Mouse (Mus musculus): ENCODE results near the gene Ppp4r3a. TPM values are rescaled to one million over a fixed set of nuclear protein-coding genes. Genes with fewer than 3 reads are reported as not detected.

The Ppp4r3a gene
- total RNA-seq, 2 experiments from 2014 or later: 53.2 to 59.0 TPM

GRCm38 (mm10) chr12:101013078-101013665 is 70.3 kb downstream of the Ppp4r3a start:
- DNase-seq: no peak

DNA sequence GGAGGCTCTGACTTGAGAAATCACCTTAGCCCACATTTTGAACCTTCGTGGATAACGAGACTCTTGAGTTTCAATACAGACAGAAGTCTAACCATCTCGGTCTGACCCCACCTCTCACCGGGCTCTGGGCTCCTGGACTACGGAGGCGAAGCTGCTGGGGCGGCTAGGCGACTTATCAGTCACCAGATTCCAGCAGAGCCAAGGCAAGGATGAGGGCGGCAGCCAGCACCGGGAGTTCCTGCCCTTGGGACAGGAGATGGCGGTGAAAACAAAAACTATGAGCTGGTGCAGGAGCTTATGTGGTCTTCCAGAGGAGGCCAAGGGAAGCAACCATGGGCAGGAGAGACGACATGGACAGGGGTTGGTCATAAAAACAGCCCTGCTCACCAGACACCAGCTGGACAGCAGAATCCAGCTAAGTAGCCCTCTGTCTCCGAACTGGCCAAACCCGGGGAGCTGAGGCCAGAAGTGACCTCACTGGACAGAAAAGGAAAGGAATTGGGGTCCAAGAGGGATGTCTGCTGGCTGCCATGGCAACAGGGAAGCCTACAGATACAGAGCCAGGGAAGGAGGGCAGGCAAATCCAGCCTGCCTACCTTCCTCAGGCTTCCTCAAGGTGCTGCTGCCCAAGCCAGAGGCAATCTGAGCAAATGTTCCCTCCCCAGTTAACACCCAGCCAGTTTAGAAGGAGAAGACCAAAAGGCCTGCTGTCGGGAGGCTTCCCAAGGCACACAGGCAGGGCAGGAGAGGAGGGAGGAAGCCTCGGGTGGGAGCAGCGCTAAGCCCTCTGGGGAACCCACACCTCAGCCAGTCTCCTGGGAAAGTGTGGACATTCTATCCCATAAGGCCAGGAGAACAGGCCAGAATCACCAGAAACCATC is 71.1 kb downstream of the Ppp4r3a start:
- peak; percentile 24 for DNase-seq

DNA sequence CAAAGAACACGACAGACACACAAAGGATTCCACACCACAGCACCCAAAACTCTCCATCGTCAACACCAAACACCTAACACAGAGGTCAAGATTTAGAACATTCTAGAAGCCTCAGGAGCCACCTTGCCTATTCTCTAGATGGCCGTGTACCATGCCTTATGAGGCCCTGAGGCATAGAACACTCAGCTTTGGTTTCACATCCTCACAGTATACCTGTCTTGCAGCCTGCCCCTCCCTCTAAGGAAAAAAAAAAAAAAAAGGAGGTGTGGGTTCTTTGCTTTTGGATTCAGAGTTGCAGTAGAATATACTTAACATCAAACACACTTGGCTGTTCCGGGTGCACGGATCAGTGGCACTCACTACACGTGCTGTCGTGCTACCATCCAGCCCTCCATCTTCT is 72.5 kb downstream of the Ppp4r3a start:
- no peak for DNase-seq

DNA sequence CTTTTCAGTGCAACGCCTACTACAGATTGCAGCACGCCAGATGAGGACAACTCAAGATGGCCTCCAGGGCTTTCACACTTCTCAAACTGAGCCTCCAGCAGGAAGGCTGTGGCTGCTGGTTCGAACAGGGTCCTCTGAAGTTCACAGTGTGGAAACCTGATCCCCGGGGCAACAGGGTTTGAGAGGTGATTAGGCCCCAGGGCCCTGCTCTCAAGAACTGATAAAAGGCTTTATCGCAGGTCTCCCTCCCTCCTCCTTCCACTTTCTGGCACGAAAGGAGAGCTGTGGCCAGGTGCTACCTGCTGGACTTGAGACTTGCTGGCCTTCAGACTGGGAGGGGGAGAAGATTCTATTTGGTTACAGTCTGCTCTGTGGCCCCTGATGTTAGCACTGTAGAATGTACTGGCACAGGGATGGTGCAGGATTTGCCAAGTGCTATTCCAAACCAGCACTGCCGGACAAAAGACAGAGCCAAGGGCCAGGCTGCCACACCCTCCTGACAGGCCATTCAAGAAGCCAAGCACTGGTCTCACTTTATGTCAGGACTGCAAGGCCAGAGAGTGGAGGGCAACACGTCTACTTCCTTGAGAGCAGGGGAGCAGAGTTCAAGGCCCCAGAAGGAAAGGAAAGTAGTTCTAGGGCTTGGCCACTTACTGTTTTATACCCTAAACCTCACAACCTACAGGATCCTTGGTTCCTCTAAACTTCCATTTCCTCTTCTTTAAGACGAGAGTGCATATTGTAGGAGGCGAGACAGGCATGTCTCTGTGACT is 73.2 kb downstream of the Ppp4r3a start:
- DNase-seq: no peak

GRCm38 (mm10) chr12:101009225-101009624 is 74.3 kb downstream of the Ppp4r3a start:
- no peak for DNase-seq

DNA sequence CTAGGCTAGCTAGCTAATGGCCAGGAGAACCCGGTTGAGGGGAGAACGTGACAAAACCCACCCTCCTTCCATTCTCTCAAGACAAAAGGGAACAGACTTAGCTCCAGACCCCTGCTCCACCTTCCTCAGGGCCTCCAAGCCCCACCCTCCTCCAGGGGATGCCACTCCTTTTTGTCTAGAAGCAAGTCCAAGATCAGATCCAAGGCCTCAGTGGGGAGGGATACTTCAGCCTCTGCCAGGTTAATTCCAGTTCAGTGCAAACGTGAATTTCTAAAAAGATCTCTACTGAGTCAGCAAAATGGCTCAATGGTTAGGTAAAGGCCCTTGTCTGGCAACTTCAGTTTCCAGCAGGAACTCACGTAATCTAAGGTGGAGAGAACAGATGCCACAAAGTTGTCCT is 74.9 kb downstream of the Ppp4r3a start:
- no peak for DNase-seq

DNA sequence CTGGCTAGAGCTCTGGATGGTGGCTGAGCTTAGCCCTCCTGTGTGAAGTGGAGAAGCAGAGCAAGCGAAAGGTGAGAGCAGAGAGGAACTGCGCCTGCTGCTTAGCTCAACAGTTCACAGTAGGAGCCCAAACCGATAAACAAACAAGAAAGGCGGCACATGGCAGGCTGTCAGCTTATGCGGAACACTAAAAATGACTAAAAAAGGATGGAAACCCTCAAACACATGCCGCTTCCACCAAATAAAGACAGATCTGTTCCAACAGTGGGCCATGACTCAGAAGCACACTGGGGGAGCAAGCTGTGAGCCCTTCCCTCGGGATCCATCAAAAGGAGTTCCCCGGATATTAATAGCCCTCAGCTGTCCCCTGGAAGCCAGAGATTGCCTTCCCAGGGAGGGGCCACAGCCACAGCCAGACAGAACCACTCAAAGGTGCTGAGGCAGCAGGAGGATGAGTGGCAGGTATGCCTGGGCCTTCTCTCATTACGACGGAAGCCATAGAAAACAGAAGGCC is 75.5 kb downstream of the Ppp4r3a start:
- DNase-seq: no peak

- DNase-seq: no peak
Observed at GRCm38 (mm10) chr12:101007427-101007826, 76.1 kb downstream of the Ppp4r3a start.

DNA sequence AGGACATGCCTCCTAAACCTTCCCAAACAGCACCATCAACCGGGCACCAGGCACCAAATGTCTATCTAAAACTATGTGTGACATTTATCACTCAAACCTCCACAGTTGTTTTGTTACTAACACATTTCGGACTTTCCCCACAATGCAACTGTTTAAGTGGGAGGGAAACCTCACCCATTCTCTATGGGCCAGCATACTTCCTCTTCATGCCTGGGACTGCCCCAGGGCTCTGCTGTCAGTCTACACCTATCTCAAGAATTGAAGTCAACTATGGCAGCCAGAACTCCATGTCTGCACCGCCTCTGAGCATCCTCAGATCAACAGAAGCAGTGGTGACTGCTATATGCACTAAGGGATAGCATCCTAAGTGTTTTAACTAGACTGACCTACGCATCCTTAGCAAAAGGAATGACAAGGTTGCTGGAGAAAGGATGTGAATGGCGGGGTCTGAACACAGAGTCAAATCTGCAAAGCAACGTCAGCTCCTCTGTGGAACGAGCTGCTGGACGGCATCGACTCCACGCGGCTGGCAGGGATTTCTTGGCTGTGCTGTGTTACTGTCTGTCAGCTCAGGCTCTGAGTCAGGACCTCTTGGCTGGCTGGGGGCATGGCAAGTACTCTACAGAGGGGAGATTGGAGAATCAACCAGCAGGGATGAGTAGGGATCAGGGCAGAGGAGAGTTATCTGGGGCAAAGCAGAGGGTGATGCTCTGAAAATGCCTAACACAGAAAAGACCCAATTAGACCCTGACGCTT is 77.7 kb downstream of the Ppp4r3a start:
- DNase-seq: no peak

DNA sequence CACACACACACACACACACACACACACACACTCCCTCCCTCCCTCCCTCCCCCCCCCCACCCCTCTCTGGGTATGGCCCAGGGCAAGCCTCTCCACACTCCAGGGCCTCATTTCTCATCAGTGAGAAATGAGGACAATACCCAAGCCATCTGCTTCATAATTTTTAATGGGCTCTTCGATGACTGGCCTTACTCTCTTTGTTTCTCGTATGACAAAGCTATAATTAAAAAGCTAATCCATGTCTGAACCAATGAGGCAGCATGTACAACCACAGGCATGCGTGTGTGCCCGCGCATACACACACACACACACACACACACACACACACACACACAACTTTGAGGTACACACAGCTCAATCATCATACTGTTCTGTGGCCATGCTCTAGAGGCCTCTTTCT is 78.5 kb downstream of the Ppp4r3a start:
- no peak for DNase-seq

GRCm38 (mm10) chr12:101002801-101003513 is 80.5 kb downstream of the Ppp4r3a start:
- DNase-seq: no peak

DNA sequence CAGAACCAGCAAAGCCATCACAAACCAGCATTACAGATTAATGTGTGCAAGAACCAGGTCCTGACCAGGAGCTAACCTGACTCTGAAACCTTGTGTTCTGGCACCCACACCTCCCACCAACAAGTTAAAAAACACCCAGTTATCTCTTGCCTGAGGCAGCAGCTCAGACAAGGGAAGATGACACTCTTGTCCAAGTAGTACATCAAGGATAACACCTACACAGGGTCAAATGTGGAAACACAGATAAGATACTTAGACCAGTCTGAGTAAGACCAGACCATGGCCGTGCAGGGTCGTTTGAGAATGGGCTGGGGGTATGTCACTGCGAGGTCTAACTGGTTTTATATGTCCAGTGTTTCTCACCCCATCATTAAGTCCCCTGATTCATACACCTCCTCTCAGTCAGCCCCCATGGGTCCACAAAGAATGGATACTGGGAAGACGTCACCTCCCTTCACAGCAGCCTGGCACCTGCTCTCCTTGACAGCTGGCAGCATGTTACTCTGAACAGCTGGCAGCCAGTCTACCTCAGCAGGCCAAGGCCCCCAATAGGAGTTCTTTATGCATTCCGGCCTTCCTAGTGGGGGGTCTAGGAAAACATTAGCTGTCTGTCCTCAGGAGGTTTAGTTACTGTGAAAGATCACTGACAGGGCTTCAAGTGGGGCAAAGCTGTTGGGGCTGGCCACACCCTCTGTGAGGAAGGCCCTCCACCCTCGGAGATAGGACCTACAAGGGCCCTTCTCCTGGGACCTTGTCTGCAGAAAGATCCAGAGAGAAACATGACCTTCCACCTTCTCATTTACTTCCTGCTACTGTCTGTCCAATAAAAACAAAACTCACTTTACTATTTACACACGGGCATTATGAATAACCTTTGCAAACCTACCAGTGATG is 84.2 kb downstream of the Ppp4r3a start:
- no peak for DNase-seq

- DNase-seq: no peak
Observed at GRCm38 (mm10) chr12:100998564-100998962, 84.9 kb downstream of the Ppp4r3a start.

- DNase-seq: no peak
Observed at GRCm38 (mm10) chr12:100997830-100998563, 85.5 kb downstream of the Ppp4r3a start.

GRCm38 (mm10) chr12:100996378-100996898 is 87.1 kb downstream of the Ppp4r3a start:
- DNase-seq: peak; percentile 9

- no peak for DNase-seq
Observed at GRCm38 (mm10) chr12:100995607-100996377, 87.7 kb downstream of the Ppp4r3a start.

GRCm38 (mm10) chr12:100994140-100995015 is 89.1 kb downstream of the Ppp4r3a start:
- no peak for DNase-seq
